Mouse (Mus musculus): ENCODE results near the gene Fgd5. TPM values are rescaled to one million over a fixed set of nuclear protein-coding genes. Genes with fewer than 3 reads are reported as not detected.

Fgd5 gene
- polyA plus RNA-seq, 2 experiments: 1.5 to 1.6 TPM

DNA sequence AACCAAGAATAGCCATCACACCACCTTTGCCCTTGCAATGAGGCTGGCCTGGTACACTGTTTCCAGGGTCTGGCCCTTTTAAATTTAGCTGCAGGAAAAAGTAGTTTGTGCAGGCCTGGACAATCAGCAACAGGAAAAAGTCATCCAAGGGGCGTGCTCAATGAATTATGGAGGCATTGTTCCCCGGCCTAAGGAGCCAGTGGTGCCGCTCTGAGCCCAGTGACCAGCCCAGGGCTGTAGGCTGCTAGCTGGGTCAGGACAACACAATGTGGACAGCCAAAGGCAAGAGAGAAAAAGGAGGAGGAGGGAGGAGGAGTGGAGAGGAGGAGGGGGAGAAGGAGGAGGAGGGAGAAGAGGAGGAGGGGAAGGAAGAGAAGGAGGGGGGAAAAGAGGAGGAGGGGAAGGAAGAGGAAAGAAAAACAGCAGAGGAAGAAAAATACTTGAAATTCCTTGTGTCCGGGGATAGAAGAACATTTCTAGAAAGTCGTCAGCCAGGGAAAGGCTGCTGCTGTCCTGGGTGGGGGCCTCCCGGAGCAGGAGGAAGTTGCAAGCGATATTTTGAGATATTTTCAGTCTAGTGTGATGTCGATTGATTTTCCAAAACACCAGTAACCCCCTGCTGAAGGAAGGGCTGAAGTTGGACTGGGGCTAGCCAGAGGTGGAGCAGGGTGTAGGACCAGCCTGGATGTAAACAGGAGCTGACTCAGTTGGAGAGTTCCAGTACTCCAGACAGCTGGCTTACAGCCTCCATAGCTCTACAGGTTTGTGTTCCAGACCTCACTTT lies 18.5 kb upstream of the Fgd5 start:
- WGBS (ENCODE audit: insufficient replicate concordance): 25% methylated on average over 8 of the region's 8 CpGs
- H3K4me1 ChIP-seq (replicated peaks; ENCODE audit: control insufficient read depth in 2 of 2, insufficient read depth in 2 of 2, low read length in 1 of 2): 0 out of 4 replicates have a peak, but pooled peaks cover 0 to 3% of the 10 kb centered on the region in 2 experiments
- DNase-seq (ENCODE audit: low read depth in 3 of 3, low spot score in 3 of 3) (no peak), ATAC-seq (ENCODE audit: insufficient read depth) (peak; percentile 26; the same call in 1 of the 2 replicates)
- TF ChIP-seq CTCF (IDR thresholded peaks at IDR 0.05; ENCODE audit: low read depth): no peak
- no peak for TF ChIP-seq EP300 (IDR thresholded peaks at IDR 0.05; ENCODE audit: low read depth)
- no peak overlapping the region for H3K27ac ChIP-seq
- H3K36me3 ChIP-seq (replicated peaks; ENCODE audit: control insufficient read depth, insufficient read depth, low read depth): no peaks in the 10 kb centered on the region
- H3K4me2 ChIP-seq (ENCODE audit: low read depth): no peak overlapping the region
- H3K4me3 ChIP-seq (ENCODE audit: insufficient read depth in 1 of 2, low read depth in 2 of 2, low read length in 2 of 2): no peak overlapping the region
- no peak overlapping the region for H3K9ac ChIP-seq (replicated peaks)
- H3K9me3 ChIP-seq (ENCODE audit: control insufficient read depth, low read length): no peaks in the 10 kb centered on the region
- no peaks in the 10 kb centered on the region for H3K27me3 ChIP-seq (ENCODE audit: control insufficient read depth, insufficient read depth, low read length)

DNA sequence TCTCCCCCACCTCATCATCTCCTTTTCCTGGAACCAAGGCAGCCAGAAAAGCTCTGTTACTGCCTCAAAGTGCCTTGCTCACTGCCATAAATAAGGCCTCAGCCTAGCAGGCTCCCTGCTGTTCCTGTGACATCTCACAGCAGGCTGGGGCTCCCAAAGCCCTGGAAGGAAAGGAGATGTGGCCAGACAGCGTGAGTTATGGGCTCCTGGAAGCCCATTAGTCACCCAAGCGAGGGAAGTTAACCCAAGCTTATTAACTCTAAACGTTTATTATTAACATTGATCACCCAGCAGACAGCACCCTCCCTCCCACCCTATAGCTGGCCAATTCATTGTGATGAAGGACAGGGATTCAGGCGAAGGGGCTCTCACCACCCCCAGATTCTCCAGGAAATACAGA lies 15.2 kb upstream of the Fgd5 start:
- Histone ChIP-seq H3K36me3 (replicated peaks; ENCODE audit: control insufficient read depth, insufficient read depth, low read depth) (no peaks in the 10 kb centered on the region), H3K9me3 (ENCODE audit: control insufficient read depth, low read length) (no peaks in the 10 kb centered on the region), H3K9ac (replicated peaks) (no peak overlapping the region), H3K27ac (no peak overlapping the region), H3K4me2 (ENCODE audit: low read depth) (no peak overlapping the region), H3K4me1 (replicated peaks; ENCODE audit: control insufficient read depth in 2 of 2, insufficient read depth in 2 of 2, low read length in 1 of 2) (0 out of 4 replicates have a peak, but pooled peaks cover 0 to 3% of the 10 kb centered on the region in 2 experiments), H3K27me3 (ENCODE audit: control insufficient read depth, insufficient read depth, low read length) (no peaks in the 10 kb centered on the region), H3K4me3 (ENCODE audit: insufficient read depth in 1 of 2, low read depth in 2 of 2, low read length in 2 of 2) (no peak overlapping the region)
- DNase-seq (ENCODE audit: low read depth in 3 of 3, low spot score in 3 of 3): no peak
- ATAC-seq (ENCODE audit: insufficient read depth): no peak
- TF ChIP-seq EP300 (IDR thresholded peaks at IDR 0.05; ENCODE audit: low read depth): no peak
- no peak for TF ChIP-seq CTCF (IDR thresholded peaks at IDR 0.05; ENCODE audit: low read depth)
- 19% methylated on average over 4 of the region's 4 CpGs for WGBS (ENCODE audit: insufficient replicate concordance)

DNA sequence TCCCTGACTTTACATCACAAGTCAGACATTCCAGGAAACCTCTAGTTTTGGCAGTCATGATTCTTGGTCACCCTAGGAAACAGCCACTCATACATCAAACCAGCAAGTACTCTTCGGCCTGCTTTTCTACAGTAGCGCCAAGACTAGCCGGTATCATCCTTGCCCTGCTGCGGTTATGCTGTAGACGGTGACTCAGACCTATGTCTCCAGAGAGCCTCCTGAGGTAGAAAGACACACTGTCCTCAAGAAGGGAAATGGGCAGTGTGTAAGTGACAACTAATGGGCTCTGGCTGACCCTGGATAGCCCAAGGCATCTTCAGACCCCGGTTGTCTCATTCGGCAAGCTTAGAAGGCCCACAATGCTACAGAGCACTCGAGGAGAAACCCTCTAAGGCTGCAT lies 13.6 kb upstream of the Fgd5 start:
- H3K9ac ChIP-seq (replicated peaks): no peak overlapping the region
- H3K4me2 ChIP-seq (ENCODE audit: low read depth): no peak overlapping the region
- no peak for TF ChIP-seq CTCF (IDR thresholded peaks at IDR 0.05; ENCODE audit: low read depth)
- no peak for TF ChIP-seq EP300 (IDR thresholded peaks at IDR 0.05; ENCODE audit: low read depth)
- ATAC-seq (ENCODE audit: insufficient read depth) (no peak), DNase-seq (ENCODE audit: low read depth in 3 of 3, low spot score in 3 of 3) (no peak)
- peaks cover 0 to 3% of the 10 kb centered on the region in 2 experiments; a peak in 1 of 4 replicates for H3K4me1 ChIP-seq (replicated peaks; ENCODE audit: control insufficient read depth in 2 of 2, insufficient read depth in 2 of 2, low read length in 1 of 2)
- H3K9me3 ChIP-seq (ENCODE audit: control insufficient read depth, low read length): no peaks in the 10 kb centered on the region
- no peak overlapping the region for H3K4me3 ChIP-seq (ENCODE audit: insufficient read depth in 1 of 2, low read depth in 2 of 2, low read length in 2 of 2)
- H3K36me3 ChIP-seq (replicated peaks; ENCODE audit: control insufficient read depth, insufficient read depth, low read depth): no peaks in the 10 kb centered on the region
- H3K27me3 ChIP-seq (ENCODE audit: control insufficient read depth, insufficient read depth, low read length): no peaks in the 10 kb centered on the region
- no peak overlapping the region for H3K27ac ChIP-seq
- 72% methylated on average over 8 of the region's 8 CpGs for WGBS (ENCODE audit: insufficient replicate concordance)

DNA sequence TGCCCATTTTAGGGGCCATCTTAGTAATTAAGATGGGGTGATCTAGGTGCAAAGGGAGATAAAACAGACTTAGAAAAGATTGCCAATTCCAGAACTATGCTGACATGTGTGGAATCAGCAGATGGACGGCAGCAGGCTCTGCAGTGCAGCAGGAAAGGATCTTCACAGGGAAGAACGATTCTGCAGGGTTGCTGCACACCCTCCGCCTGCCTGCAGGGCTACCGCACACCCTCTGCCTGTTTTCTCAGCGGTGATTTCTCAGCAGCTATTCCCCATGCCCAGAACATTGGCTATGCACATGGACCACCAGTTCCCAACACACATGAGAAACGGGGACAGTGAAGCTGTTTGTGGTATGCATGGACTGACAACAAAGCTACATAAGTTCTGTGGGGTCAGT lies 12.7 kb upstream of the Fgd5 start:
- no peak overlapping the region for H3K4me3 ChIP-seq (ENCODE audit: insufficient read depth in 1 of 2, low read depth in 2 of 2, low read length in 2 of 2)
- no peaks in the 10 kb centered on the region for H3K9me3 ChIP-seq (ENCODE audit: control insufficient read depth, low read length)
- TF ChIP-seq EP300 (IDR thresholded peaks at IDR 0.05; ENCODE audit: low read depth): no peak
- TF ChIP-seq CTCF (IDR thresholded peaks at IDR 0.05; ENCODE audit: low read depth): no peak
- H3K9ac ChIP-seq (replicated peaks): no peak overlapping the region
- DNase-seq (ENCODE audit: low read depth in 3 of 3, low spot score in 3 of 3): no peak
- 47% methylated on average over 6 of the region's 6 CpGs for WGBS (ENCODE audit: insufficient replicate concordance)
- peaks cover 0 to 3% of the 10 kb centered on the region in 2 experiments; a peak in 1 of 4 replicates for H3K4me1 ChIP-seq (replicated peaks; ENCODE audit: control insufficient read depth in 2 of 2, insufficient read depth in 2 of 2, low read length in 1 of 2)
- no peak overlapping the region for H3K27ac ChIP-seq
- no peak for ATAC-seq (ENCODE audit: insufficient read depth)
- H3K36me3 ChIP-seq (replicated peaks; ENCODE audit: control insufficient read depth, insufficient read depth, low read depth): no peaks in the 10 kb centered on the region
- no peaks in the 10 kb centered on the region for H3K27me3 ChIP-seq (ENCODE audit: control insufficient read depth, insufficient read depth, low read length)
- H3K4me2 ChIP-seq (ENCODE audit: low read depth): no peak overlapping the region

DNA sequence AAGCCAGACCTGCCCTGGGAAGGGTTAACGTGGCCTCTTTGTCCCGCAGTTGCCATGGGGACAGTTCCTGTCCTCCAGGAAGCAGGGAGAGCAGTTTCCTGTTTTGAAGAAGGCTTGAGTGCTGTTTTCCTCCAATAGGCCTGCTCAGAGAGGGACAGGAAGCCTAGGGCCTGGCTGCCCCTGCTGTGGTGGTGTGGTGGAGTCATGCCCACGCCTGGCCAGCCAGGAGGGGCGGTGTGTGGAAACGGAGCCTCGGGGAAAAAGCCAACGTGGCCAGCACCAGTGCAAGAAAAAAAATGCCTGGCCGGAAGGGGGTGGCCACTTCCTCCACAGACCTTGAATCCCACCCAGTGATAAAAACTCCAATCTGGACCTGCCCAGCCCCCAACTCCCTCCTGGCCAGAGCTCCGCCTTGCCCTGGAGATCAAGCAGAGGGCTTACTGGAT lies 6.5 kb upstream of the Fgd5 start:
- Histone ChIP-seq H3K27ac (no peak overlapping the region), H3K4me1 (replicated peaks; ENCODE audit: control insufficient read depth in 2 of 2, insufficient read depth in 2 of 2, low read length in 1 of 2) (peaks cover 0 to 14% of the 10 kb centered on the region in 2 experiments; a peak in 2 of 4 replicates), H3K36me3 (replicated peaks; ENCODE audit: control insufficient read depth, insufficient read depth, low read depth) (no peaks in the 10 kb centered on the region), H3K4me3 (ENCODE audit: insufficient read depth in 1 of 2, low read depth in 2 of 2, low read length in 2 of 2) (no peak overlapping the region), H3K27me3 (ENCODE audit: control insufficient read depth, insufficient read depth, low read length) (peaks cover 3% of the 10 kb centered on the region; the same call in 1 of the 2 replicates), H3K9ac (replicated peaks) (no peak overlapping the region), H3K9me3 (ENCODE audit: control insufficient read depth, low read length) (no peaks in the 10 kb centered on the region), H3K4me2 (ENCODE audit: low read depth) (no peak overlapping the region)
- peak; percentile 16; the same call in 1 of the 2 replicates for TF ChIP-seq CTCF (IDR thresholded peaks at IDR 0.05; ENCODE audit: low read depth)
- TF ChIP-seq EP300 (IDR thresholded peaks at IDR 0.05; ENCODE audit: low read depth): no peak
- ATAC-seq (ENCODE audit: insufficient read depth) (peak; percentile 70; the same call in 1 of the 2 replicates), DNase-seq (ENCODE audit: low read depth in 3 of 3, low spot score in 3 of 3) (no peak)
- WGBS (ENCODE audit: insufficient replicate concordance): 9% methylated on average over 9 of the region's 9 CpGs

All from liver, embryonic 14.5 days (tissue).